Mouse (Mus musculus) heart, embryonic 10.5 days (tissue): ENCODE results near the gene Vill. TPM values are rescaled to one million over a fixed set of nuclear protein-coding genes. Genes with fewer than 3 reads are reported as not detected.
A peak's percentile ranks its signal among the peaks of the same experiment; 100 is the strongest.

Experiments used
- DNase-seq: peaks from one replicate; pipeline ENCODE4 v3.0.0-alpha.2; 2017; ENCODE audit warnings: low spot score
- H3K27ac ChIP-seq: fragments of 300-500 bp; sonication (generic); 2 replicates; pipeline ENCODE4 v1.5.1; 2016; ENCODE audit warnings: mild to moderate bottlenecking
- H3K27me3 ChIP-seq: fragments of 300-500 bp; sonication (generic); 2 replicates; pipeline ENCODE4 v1.6.1; 2016; ENCODE audit warnings: mild to moderate bottlenecking; ENCODE audit not compliant: poor library complexity, insufficient read depth, severe bottlenecking
- H3K36me3 ChIP-seq: fragments of 300-500 bp; sonication (generic); 2 replicates; pipeline ENCODE4 v1.6.1; 2016; ENCODE audit warnings: mild to moderate bottlenecking, moderate library complexity
- H3K4me1 ChIP-seq: fragments of 300-500 bp; sonication (generic); 2 replicates; pipeline ENCODE4 v1.6.1; 2016; ENCODE audit warnings: mild to moderate bottlenecking
- H3K4me3 ChIP-seq: fragments of 300-500 bp; sonication (generic); 2 replicates; pipeline ENCODE4 v1.5.1; 2016; ENCODE audit warnings: mild to moderate bottlenecking, moderate library complexity
- H3K9me3 ChIP-seq: fragments of 300-500 bp; sonication (generic); 2 replicates; pipeline ENCODE4 v1.6.1; 2016; ENCODE audit warnings: mild to moderate bottlenecking, moderate library complexity
- WGBS: fragments of 180-500 bp; shearing (Covaris S2); methylation state at CpG from one replicate; pipeline ENCODE4 v1.1.7; 2016; 5-methylcytosine and 5-hydroxymethylcytosine counted together
- polyA plus RNA-seq: library from polyadenylated mRNA; unstranded; fragments of >200 nt; fragmentation: Nextera tagmentation; extraction: Ambion mirVana; gene quantifications from 2 replicates; pipeline ENCODE4 v1.2.1, GENCODE M21; 2016

Gene Vill
- polyA plus RNA-seq, 1 experiment from 2014 or later, result 23.1 TPM

DNA sequence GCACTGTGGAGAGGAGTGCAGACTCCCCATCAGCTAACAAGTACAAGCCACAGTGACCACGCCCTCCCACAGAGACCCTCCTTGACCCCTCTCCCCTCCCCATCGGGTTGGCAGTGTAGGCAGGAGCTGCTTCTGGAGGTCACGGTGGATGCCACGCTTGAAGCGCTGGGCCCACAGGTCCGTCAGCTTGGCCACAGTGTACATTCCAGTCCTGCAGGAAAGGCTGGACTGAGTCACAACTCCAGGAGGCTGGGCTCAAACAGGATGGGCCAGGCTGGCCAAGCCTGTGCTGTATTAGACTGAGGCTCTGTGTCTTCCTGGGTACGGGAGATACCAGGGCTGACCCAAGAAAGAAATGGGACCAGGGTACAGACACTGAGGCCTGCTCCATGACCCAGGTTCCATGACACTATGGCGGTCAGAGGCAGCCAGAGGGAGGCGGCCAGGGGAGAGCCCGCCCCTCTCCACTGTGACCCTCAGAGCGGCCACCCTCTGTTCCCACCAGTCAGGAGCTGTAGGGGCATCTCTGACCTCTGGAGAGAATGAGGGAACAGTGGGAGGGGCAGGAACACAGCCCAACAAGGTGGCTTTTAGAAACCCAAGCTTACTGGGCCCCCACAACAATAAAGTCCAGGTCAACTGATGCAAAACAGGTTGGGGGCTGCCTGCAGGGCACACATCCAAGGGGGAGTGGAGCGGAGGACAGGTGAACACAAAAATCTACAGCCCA lies 39.2 kb downstream of the Vill start:
- Histone ChIP-seq H3K27me3 (peaks cover 57% of the 10 kb centered on the region), H3K27ac (peak overlapping the region; percentile 42; the same call in 1 of the 2 replicates), H3K9me3 (no peaks in the 10 kb centered on the region), H3K36me3 (no peaks in the 10 kb centered on the region), H3K4me3 (0 out of 2 replicates have a peak overlapping the region, but pooled peaks have one; percentile 13), H3K4me1 (peaks cover 58% of the 10 kb centered on the region)
- no peak for DNase-seq
- 58% methylated on average over 12 of the region's 12 CpGs for WGBS

DNA sequence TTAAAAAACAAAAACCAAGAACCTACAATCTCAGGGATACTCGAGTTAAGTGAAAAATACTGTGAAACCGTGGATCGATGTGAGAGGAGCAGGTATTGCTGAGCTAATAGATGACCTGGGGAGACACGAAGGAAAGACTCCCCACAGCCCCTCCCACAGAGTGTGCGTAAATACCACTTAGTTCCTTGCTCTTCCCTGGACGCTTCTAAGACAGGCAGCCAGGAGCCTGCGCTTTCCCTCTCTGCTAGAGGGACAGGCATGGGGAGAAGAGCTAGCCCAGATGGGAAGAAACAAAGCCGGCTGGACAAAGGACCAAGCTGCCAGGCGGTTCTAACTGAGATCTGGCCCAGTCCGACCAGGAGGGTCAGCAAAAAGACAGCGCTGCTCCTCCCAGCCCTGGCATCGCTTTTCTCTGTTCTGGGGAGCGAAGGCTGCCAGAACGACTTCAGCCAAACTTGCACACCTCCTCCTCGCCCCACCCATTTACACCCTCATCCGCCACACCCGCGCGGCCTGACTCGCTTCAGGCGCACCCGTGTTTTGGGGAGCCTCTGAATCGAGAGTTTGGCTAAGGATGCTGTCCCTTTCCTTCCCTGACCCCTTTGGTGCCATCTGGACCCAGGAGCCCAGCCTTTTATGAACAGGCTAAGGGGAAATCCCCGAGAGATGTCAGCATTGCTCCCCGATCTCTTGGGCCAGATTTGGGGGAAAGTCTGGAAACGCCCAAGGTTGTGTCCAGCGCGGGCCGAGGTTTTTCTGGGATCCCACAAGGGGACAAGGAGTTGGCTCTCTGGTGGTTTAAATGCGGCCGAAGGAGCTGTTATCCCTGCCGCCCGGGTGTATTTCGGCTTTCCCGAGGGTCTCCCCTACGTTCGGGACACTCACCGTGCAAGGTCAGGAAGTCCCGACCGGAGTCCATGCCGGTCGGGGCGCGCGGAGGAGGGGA lies 40.2 kb downstream of the Vill start:
- Histone ChIP-seq H3K27me3 (peaks cover 58% of the 10 kb centered on the region), H3K4me1 (peaks cover 52% of the 10 kb centered on the region), H3K27ac (peak overlapping the region; percentile 82), H3K4me3 (peak overlapping the region; percentile 62), H3K36me3 (no peaks in the 10 kb centered on the region), H3K9me3 (no peaks in the 10 kb centered on the region)
- WGBS, result 2% methylated on average over 45 of the region's 45 CpGs
- DNase-seq, result no peak

DNA sequence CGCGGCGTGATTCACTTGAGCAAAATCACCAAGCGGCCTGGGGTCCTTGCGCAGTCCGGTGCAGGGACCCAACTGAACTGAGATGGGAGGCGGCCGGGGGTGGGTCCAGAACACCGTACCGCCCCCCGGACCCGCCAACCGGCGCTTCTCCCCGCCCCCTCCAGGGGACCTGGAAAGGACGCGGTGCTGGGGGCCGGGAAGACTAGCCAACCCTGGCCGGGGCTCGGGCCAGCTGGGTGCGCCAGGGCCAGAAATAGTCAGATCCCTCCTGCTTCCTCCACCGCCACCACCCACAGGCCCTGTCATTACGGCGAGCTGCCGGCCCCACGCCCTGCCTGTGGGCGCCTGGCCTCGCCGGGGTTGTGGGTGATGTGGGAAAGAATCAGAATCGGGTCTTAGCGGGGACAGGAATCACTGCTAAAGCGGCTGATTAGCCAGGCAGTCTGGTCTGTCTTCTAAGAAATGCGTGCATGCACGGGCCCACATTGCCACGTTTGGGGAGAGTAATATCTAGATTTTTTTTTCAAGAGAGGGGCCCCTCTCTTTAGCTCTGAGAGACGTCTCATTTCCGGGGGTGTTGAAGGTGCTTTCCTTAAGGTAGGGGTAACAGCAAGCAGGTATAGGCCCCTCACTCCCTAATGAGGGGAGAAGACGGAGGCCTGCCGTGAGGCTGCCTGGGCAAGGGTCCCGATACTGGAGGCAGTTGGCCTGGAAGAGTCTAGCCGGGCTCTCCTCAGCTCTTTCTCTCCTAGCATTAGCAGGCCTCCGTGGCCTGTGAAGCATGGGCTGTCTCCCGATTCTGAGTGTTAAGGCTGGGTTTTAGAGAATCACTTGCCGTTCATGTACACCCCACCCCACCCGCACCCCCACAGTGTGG lies 41.1 kb downstream of the Vill start, which contains the start of gene Plcd1:
Gene Plcd1, minus strand, starts transcription at position 84 of the 877 bp plus-strand sequence.
- H3K27ac ChIP-seq, result peak within 1 kb of the TSS; percentile 82
- peak; percentile 91 for DNase-seq
- H3K4me1 ChIP-seq, result peaks cover 46% of the 10 kb centered on the region
- H3K27me3 ChIP-seq, result peaks cover 58% of the 10 kb centered on the region
- H3K9me3 ChIP-seq, result no peaks in the 10 kb centered on the region
- peak within 1 kb of the TSS; percentile 62 for H3K4me3 ChIP-seq
- H3K36me3 ChIP-seq, result no peaks in the 10 kb centered on the region
- WGBS, result 8% methylated on average over 45 of the region's 45 CpGs

DNA sequence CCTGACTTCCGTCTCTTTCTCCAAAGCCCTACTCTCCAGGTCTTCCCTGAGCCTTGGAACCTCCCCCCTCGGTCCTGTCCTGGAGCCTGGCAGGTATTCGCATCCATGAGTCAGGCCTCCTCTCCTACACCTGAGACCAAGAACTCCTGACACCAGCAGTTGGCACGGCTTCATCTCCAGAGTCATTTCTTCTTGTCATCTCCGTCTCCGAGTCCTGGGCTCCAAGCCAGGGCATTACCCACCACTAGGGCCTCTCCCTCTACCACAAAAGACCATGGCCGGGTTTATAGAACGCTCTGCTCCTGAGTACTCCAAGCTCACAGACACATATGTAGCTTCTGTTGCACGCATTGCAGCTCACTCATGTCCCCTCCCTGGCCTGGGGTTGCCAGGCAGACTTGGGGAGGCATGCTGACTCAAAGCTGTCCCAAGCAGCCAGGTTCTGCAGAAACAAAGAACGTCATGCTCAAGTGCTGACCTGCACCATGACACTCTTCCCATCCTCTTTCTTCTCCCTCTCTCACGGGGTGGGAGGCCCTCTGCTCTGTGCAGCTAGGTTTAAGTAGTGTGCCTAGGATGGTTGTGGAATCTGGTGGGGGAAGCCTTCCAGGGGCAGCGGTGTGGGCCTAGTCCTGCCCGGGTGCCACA lies 42.0 kb downstream of the Vill start:
- H3K27me3 ChIP-seq, result peaks cover 56% of the 10 kb centered on the region
- 79% methylated on average over 13 of the region's 13 CpGs for WGBS

DNA sequence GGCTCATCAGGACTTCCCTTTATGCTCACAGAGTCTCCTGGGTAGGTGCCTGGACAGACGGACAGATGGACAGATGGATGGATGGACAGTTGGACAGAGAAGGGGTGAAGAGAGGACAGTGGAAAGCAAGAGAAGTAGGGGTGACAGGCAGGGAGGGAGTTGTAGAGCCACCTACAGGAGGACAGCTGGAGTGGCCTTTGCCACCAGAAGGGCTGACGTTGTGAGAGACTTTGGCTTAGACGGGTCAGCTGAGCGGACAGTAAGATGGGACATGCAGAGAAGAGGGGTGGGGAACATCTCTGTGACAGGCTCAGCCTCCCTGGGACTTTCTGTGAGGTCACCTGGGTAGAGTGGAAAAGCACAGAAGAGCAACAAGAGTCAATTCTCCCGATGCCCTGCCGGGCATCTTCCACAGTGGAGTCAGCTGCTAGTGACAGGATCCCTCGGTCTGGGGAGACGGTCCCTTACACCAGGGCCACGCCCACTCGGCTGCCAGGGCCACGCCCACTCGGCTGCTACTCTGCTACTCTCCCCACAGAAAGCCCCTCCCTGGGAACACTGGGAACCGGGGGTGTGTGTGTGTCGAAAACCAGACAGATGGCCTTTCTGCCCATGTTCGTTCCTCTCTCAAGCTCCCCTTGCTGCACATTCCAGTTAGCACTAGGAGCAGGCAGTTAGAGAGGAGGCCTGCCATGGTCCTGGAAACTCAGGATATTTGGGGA lies 47.8 kb downstream of the Vill start:
- Histone ChIP-seq H3K4me1 (peaks cover 17% of the 10 kb centered on the region), H3K36me3 (no peaks in the 10 kb centered on the region), H3K9me3 (no peaks in the 10 kb centered on the region), H3K4me3 (no peak overlapping the region), H3K27me3 (peaks cover 31% of the 10 kb centered on the region), H3K27ac (no peak overlapping the region)
- WGBS, result 14% methylated on average over 15 of the region's 15 CpGs
- no peak for DNase-seq

More for the DNA sequence above, 42.0 kb downstream of the Vill start:
- DNase-seq, result no peak
- peaks cover 45% of the 10 kb centered on the region for H3K4me1 ChIP-seq
- H3K27ac ChIP-seq, result peak overlapping the region; percentile 82
- H3K4me3 ChIP-seq, result no peak overlapping the region
- no peaks in the 10 kb centered on the region for H3K9me3 ChIP-seq
- H3K36me3 ChIP-seq, result no peaks in the 10 kb centered on the region

DNA sequence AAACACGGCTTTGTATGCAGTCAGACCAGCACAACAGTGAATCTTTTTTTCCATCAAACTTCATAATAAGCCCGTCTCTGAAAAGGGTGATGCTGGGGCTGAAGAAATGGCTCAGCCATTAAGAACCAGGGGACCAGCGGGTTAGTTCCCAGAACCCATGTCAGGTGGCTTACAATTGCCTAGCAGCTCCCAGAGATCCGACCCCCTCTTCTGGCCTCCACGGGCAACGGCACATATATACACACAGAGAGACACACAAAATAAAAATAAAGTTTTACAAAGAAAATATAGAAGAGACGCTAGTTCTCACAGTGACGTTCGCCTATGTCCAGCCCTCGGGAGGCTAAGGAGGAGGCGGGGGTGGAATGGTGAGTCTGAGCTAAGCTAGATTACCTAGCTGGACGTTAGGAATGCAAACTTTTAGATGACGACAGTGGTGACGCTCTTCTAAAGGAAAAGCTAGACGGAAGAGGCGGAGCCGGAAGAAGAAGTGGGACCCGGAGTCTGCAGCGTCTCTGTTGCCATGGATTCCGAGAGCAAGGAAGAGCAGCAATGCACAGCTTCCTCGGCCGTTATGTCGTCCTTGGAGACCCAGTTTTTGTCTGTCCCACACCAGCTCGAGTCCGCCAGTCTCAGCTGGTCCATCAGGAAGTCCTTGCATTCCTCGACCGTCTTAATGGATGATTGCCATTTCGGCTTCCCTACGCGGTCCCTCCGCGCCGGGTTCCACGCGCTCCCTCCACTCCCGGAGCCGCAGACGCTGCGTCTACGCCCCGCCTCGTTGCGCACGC lies 49.6 kb downstream of the Vill start, which contains the start of gene Dlec1:
Gene Dlec1, plus strand, starts transcription at position 487 of the 791 bp plus-strand sequence.
- Histone ChIP-seq H3K4me1 (peaks cover 17% of the 10 kb centered on the region), H3K36me3 (no peaks in the 10 kb centered on the region), H3K27me3 (peaks cover 21% of the 10 kb centered on the region), H3K27ac (peak within 1 kb of the TSS; percentile 77), H3K4me3 (peak within 1 kb of the TSS; percentile 66), H3K9me3 (no peaks in the 10 kb centered on the region)
- 3% methylated on average over 44 of the region's 44 CpGs for WGBS
- peak; percentile 93 for DNase-seq

DNA sequence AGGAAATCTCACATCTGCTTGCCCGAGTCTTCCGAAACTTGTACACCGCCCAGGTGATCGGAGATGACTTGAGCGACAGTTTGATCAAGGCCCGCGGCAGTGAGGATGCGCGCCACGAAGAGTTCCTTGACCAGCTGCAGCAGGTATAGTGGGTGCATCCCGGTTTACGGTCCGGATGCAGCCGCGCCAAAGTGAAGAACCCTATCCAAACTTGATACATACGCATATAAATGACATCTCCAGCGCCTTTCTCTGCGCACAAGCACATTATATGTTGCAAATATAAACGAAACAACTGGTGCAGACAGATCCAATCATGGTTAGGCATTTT lies 50.2 kb downstream of the Vill start:
- WGBS, result 4% methylated on average over 19 of the region's 19 CpGs
- peak overlapping the region; percentile 66 for H3K4me3 ChIP-seq
- H3K4me1 ChIP-seq, result peaks cover 13% of the 10 kb centered on the region
- peaks cover 21% of the 10 kb centered on the region for H3K27me3 ChIP-seq
- DNase-seq, result no peak
- H3K36me3 ChIP-seq, result no peaks in the 10 kb centered on the region
- H3K27ac ChIP-seq, result peak overlapping the region; percentile 77; the same call in 1 of the 2 replicates
- H3K9me3 ChIP-seq, result no peaks in the 10 kb centered on the region

DNA sequence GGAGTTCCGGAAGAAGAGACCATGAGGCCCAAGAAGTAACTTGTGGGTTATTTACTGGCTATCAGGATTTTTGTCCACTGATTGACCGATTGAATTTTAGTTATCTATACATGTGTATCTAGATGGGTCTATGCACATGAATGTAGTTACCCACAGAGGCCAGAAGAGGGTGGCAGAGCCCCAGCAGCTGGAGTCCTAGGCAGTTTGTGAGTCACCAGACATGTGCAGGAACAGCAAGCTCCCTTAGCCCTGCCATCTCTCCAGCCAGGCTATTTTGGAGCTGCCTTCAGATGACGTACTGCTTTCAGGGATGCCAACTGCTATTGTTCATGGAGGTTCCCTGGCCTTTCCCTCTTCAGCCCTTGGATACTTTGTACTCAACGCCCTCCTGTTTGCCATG lies 55.0 kb downstream of the Vill start:
- Histone ChIP-seq H3K27me3 (peaks cover 21% of the 10 kb centered on the region), H3K9me3 (no peaks in the 10 kb centered on the region), H3K4me1 (peaks cover 10% of the 10 kb centered on the region; the same call in 1 of the 2 replicates), H3K4me3 (no peak overlapping the region), H3K27ac (no peak overlapping the region), H3K36me3 (no peaks in the 10 kb centered on the region)
- WGBS, result 81% methylated on average over 4 of the region's 4 CpGs
- no peak for DNase-seq

DNA sequence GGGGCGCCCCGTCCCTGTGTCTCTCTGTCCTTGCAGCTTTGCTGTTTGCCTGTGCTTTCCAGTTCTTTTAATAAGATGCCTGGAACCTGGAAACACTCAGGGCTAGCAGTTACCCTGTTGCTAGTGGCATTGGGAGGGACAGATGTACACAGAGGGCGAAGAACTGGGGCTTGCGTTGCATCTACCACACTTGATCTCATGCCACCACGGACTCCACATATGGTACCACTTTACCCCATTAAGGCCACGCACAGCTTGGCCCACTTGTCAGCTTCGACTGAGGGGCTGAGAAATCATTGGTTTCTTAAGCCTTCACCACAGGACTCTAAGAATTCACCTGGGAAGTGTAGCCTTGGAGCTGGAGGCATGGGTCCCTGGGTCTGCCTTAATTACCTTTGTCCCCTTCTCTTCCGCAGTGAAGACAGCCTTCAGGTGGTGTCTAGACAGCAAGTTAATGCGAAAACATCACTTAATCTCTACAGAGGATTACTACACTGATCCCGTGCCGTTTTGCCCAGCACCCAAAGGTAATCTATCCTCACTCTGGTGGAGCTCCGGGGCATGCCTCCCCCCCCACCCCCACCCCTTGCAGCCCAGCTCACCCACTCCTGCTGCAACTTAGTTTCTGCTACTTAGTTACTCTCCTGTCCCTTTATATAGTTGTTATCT lies 57.2 kb downstream of the Vill start:
- Histone ChIP-seq H3K27me3 (no peaks in the 10 kb centered on the region), H3K9me3 (no peaks in the 10 kb centered on the region), H3K27ac (no peak overlapping the region), H3K4me1 (peaks cover 10% of the 10 kb centered on the region; the same call in 1 of the 2 replicates), H3K36me3 (no peaks in the 10 kb centered on the region), H3K4me3 (no peak overlapping the region)
- 58% methylated on average over 12 of the region's 12 CpGs for WGBS
- no peak for DNase-seq

DNA sequence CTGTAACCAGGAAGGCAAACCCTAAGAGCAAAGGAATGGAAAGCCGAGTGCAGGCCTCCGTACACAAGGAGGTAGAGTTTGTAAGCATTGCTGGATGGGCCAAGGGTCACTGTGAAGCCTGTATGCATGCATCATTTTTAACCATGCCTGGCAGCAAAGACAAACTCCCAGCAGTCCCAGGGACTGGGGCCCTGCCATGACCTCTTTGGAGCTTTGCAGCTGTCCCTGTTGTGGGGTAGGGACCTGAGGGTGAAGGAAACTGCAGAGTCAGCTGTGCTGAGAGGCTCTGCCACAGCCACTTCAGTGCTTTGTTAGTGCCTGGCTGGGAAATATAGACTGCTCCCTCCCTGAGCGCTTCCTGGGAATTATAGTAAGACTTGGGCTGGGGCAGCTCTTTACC lies 58.1 kb downstream of the Vill start:
- 52% methylated on average over 3 of the region's 3 CpGs for WGBS

More for the DNA sequence above, 58.1 kb downstream of the Vill start:
- no peaks in the 10 kb centered on the region for H3K36me3 ChIP-seq
- no peak for DNase-seq
- H3K4me1 ChIP-seq, result peaks cover 10% of the 10 kb centered on the region; the same call in 1 of the 2 replicates
- H3K4me3 ChIP-seq, result no peak overlapping the region
- H3K9me3 ChIP-seq, result no peaks in the 10 kb centered on the region
- H3K27me3 ChIP-seq, result no peaks in the 10 kb centered on the region
- H3K27ac ChIP-seq, result peak overlapping the region; percentile 24
